Mouse (Mus musculus): Measurements from ENCODE around the gene Lyrm9.

DNA sequence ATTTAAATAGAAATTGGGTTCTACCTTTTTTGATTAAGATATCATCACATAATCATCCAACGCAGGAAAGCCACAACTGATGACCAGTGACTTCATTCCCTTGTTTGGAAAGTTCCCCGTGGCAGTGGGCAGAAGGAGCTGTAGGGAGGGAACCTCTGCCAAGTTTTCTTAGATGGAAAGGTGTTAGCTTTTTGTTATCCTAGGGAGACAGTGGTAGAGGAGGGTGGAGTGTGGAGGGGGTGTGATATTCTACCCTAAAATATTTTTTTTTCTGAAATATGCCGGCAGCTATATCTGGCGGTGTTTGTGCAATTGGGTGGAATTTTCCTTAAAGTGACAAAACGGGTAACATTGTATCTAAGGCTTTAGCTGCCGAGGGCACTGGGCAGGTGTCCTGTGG lies 21.2 kb upstream of the Lyrm9 start:
- TF ChIP-seq EP300 (IDR thresholded peaks at IDR 0.05; ENCODE audit: low read depth) (no peak), CTCF (IDR thresholded peaks at IDR 0.05; ENCODE audit: low read depth) (no peak)

All from heart, postnatal 0 days (tissue).